In genomic region chr9:63785492-63785891, GRCm38 (mm10) we compare ENCODE assay signal across 11 mouse cellular contexts. TPM values are rescaled to one million over a fixed set of nuclear protein-coding genes. Genes with fewer than 3 reads are reported as not detected.
DNase-seq lines count a peak whose midpoint lies in the region; ATAC-seq and TF ChIP-seq lines count a peak whose summit lies in the region.
"Had no signal": no experiment of that assay in that cellular context is flagged by ENCODE, and none has a peak within 500 bp of the region (broad histone marks: within the 10 kb centered on the region; RNA-seq: fewer than 3 reads in every experiment).

No protein-coding gene starts in this region.

- TF ChIP-seq EP300 in CH12.LX (IDR thresholded peaks at IDR 0.05; ENCODE audit: low read length): no peak

- TF ChIP-seq POLR2A in CH12.LX (IDR thresholded peaks at IDR 0.05; ENCODE audit: low read depth, low read length): no peak

- H3K9ac ChIP-seq in kidney, embryonic 15.5 days: no peak overlapping the region
- no peak overlapping the region for H3K9ac ChIP-seq in CH12.LX (ENCODE audit: insufficient read depth, low read depth)
- H3K9ac ChIP-seq in intestine, embryonic 15.5 days: no peak overlapping the region

- no peaks in the 10 kb centered on the region for H3K9me3 ChIP-seq in kidney, embryonic 15.5 days (replicated peaks)
- H3K9me3 ChIP-seq in CH12.LX (replicated peaks; ENCODE audit: low read length): no peaks in the 10 kb centered on the region
- no peaks in the 10 kb centered on the region for H3K9me3 ChIP-seq in intestine, embryonic 15.5 days

- H3K27me3 ChIP-seq in kidney, embryonic 15.5 days: no peaks in the 10 kb centered on the region
- H3K27me3 ChIP-seq in CH12.LX (replicated peaks): peaks cover 21% of the 10 kb centered on the region
- H3K27me3 ChIP-seq in intestine, embryonic 15.5 days (replicated peaks): no peaks in the 10 kb centered on the region

- in situ Hi-C loops in CH12.LX (cut with MboI; ENCODE audit: low pct_ligation_motif_present, low pct_unique_long_range_greater_than_20kb, low sequenced_read_pairs): no loop called here

- WGBS in kidney, embryonic 15.5 days: 42% methylated on average over 5 of the region's 5 CpGs
- 60% methylated on average over 5 of the region's 5 CpGs for WGBS in intestine, embryonic 15.5 days

- no peak; the same call in 1 of the 2 replicates for TF ChIP-seq RAD21 in CH12.LX (IDR thresholded peaks at IDR 0.05; ENCODE audit: low read depth, low read length)

- no peaks in the 10 kb centered on the region for H3K36me3 ChIP-seq in kidney, embryonic 15.5 days
- H3K36me3 ChIP-seq in CH12.LX (replicated peaks in 1 of 2; ENCODE audit: control insufficient read depth in 1 of 2, insufficient read depth in 1 of 2, low read length in 1 of 2): no peaks in the 10 kb centered on the region
- no peaks in the 10 kb centered on the region for H3K36me3 ChIP-seq in intestine, embryonic 15.5 days

- no peak overlapping the region for H3K4me3 ChIP-seq in kidney, embryonic 15.5 days (replicated peaks)
- no peak overlapping the region for H3K4me3 ChIP-seq in CH12.LX (replicated peaks in 1 of 3; ENCODE audit: low read depth in 2 of 3, low read length in 2 of 3, poor library complexity in 1 of 3)
- no peak overlapping the region for H3K4me3 ChIP-seq in intestine, embryonic 15.5 days (replicated peaks)
- no peak overlapping the region for H3K4me3 ChIP-seq in gastrocnemius, adult 2 months
- H3K4me3 ChIP-seq: heart, adult 2 months; left cerebral cortex, adult 2 months had no signal

- TF ChIP-seq CTCF in CH12.LX (conservative IDR thresholded peaks at IDR 0.05 in 1 of 2, IDR thresholded peaks at IDR 0.05 in 1 of 2; ENCODE audit: low read depth in 2 of 2, low read length in 2 of 2): no peak
- no peak for TF ChIP-seq CTCF in gastrocnemius, adult 2 months (IDR thresholded peaks at IDR 0.05)

- no peak for ATAC-seq in kidney, embryonic 15.5 days (replicated peaks; ENCODE audit: low FRiP score)
- ATAC-seq in granulocyte monocyte progenitor cell, adult 5-6 weeks (replicated peaks; ENCODE audit: poor library complexity, severe bottlenecking): peak; percentile 22; the same call in 1 of the 2 replicates
- peak; percentile 23 for ATAC-seq in megakaryocyte, adult 5-6 weeks (ENCODE audit: poor library complexity, severe bottlenecking)
- ATAC-seq in intestine, embryonic 15.5 days: no peak

- intact Hi-C loops in gastrocnemius, adult 2 months (cut with DNase I): no loop called here

- dilution Hi-C loops in CH12.LX (cut with MboI; ENCODE audit: extremely low pct_ligation_motif_present, extremely low pct_unique_long_range_greater_than_20kb, low sequenced_read_pairs): no loop called here

- no peak overlapping the region for H3K4me2 ChIP-seq in kidney, embryonic 15.5 days
- peak overlapping the region; percentile 78 for H3K4me2 ChIP-seq in CH12.LX (ENCODE audit: insufficient read depth, low read depth, poor library complexity, severe bottlenecking)
- H3K4me2 ChIP-seq in intestine, embryonic 15.5 days (replicated peaks): no peak overlapping the region

- no peaks in the 10 kb centered on the region for H3K79me2 ChIP-seq in CH12.LX (replicated peaks; ENCODE audit: control insufficient read depth, extremely low read depth, insufficient read depth, poor library complexity, severe bottlenecking)

- H3K4me1 ChIP-seq in kidney, embryonic 15.5 days: peaks cover 80% of the 10 kb centered on the region
- H3K4me1 ChIP-seq in CH12.LX (ENCODE audit: control insufficient read depth in 1 of 2, insufficient read depth in 2 of 2): peaks cover 27 to 63% of the 10 kb centered on the region in 2 experiments
- peaks cover 49% of the 10 kb centered on the region for H3K4me1 ChIP-seq in intestine, embryonic 15.5 days (replicated peaks)

- H3K27ac ChIP-seq in kidney, embryonic 15.5 days: 0 out of 2 replicates have a peak overlapping the region, but pooled peaks have one; percentile 13
- H3K27ac ChIP-seq in CH12.LX (ENCODE audit: insufficient read depth, low read depth): no peak overlapping the region
- H3K27ac ChIP-seq in intestine, embryonic 15.5 days: no peak overlapping the region
- H3K27ac ChIP-seq in gastrocnemius, adult 2 months: no peak overlapping the region
- H3K27ac ChIP-seq: heart, adult 2 months; left cerebral cortex, adult 2 months had no signal

- DNase-seq in kidney, adult 18-20 months: no peak
- DNase-seq in CH12.LX (ENCODE audit: extremely low read depth): peak; percentile 40
- no peak for DNase-seq in gastrocnemius, adult 2 months
- no peak for DNase-seq in adrenal gland, adult (ENCODE audit: inconsistent age in 2 of 2, low spot score in 1 of 2)
- DNase-seq: cerebellum, postnatal 36 days; heart, adult 2 months had no signal

TF ChIP-seq in CH12.LX, 34 proteins besides CTCF, POLR2A, EP300 and RAD21:
- TF ChIP-seq IRF4 (IDR thresholded peaks at IDR 0.05; ENCODE audit: low read depth, low read length) (0 out of 2 replicates have a peak, but pooled peaks have one; percentile 26), ETS1 (conservative IDR thresholded peaks at IDR 0.05; ENCODE audit: low read depth, low read length) (no peak)

RNA-seq across cellular contexts. Expression of gene Smad3, which starts 27.7 kb away (rescaled TPM):
- 25.0 and 26.5 TPM in 2 replicates for polyA plus RNA-seq in kidney, embryonic 15.5 days (2015; fragmentation: Nextera tagmentation; extraction: Ambion mirVana)
- 0.50 and 0.81 TPM in 2 replicates for total RNA-seq in CH12.LX (2012; rRNA removed)
- total RNA-seq in CH12.LX (2014; rRNA removed): 0.43 and 1.5 TPM in 2 replicates
- polyA plus RNA-seq in CH12.LX (2012; ENCODE audit: insufficient read length, low read depth): 0.90 and 1.2 TPM in 2 replicates
- total RNA-seq in granulocyte monocyte progenitor cell, adult 5-6 weeks (2014; fragmentation: Nextera tagmentation): 12.6 and 21.3 TPM in 2 replicates
- total RNA-seq in granulocyte monocyte progenitor cell, adult 5-6 weeks (2017): 11.6 and 24.7 TPM in 2 replicates
- total RNA-seq in megakaryocyte, adult 5-6 weeks (2015): 9.1 and 15.0 TPM in 2 replicates
- 9.7 and 12.7 TPM in 2 replicates for total RNA-seq in megakaryocyte, adult 5-6 weeks (2017)
- polyA plus RNA-seq in intestine, embryonic 15.5 days (2015; fragmentation: Nextera tagmentation; extraction: Ambion mirVana): 14.8 and 15.3 TPM in 2 replicates
- total RNA-seq in gastrocnemius, adult 2 months (2021): 10 to 100 TPM; 61.7 to 75.3 TPM

Comparison
In these comparisons a context has a peak if more than half of its experiments do, and no peak if none do; other contexts are left out.
1. ATAC-seq: peak in granulocyte monocyte progenitor cell, adult 5-6 weeks (single experiment) and megakaryocyte, adult 5-6 weeks (single experiment); none in kidney, embryonic 15.5 days (single experiment) and intestine, embryonic 15.5 days (single experiment).
2. RNA of gene Smad3, which starts 27.7 kb away (total RNA-seq): 61.7 to 75.3 TPM in gastrocnemius, adult 2 months, 11.6 to 24.7 TPM in granulocyte monocyte progenitor cell, adult 5-6 weeks and 9.1 to 15.0 TPM in megakaryocyte, adult 5-6 weeks; 0.43 to 1.5 TPM in CH12.LX; every median in the first group is over 4 times any median in the second.